Mouse (Mus musculus) embryonic fibroblast, embryonic 13.5 days (primary cell): Measurements from ENCODE around the gene Susd1.

ENCODE experiments used
- CTCF ChIP-seq: IDR thresholded peaks from 2 replicates; pipeline ENCODE4 v1.5.1; 2011; ENCODE audit warnings: mild to moderate bottlenecking, control low read depth, low read length, moderate library complexity, borderline replicate concordance; ENCODE audit not compliant: insufficient read depth
- POLR2A ChIP-seq: IDR thresholded peaks from 2 replicates; pipeline ENCODE4 v1.6.1; 2011; ENCODE audit warnings: low read depth, mild to moderate bottlenecking, control low read depth, low read length, moderate library complexity

DNA sequence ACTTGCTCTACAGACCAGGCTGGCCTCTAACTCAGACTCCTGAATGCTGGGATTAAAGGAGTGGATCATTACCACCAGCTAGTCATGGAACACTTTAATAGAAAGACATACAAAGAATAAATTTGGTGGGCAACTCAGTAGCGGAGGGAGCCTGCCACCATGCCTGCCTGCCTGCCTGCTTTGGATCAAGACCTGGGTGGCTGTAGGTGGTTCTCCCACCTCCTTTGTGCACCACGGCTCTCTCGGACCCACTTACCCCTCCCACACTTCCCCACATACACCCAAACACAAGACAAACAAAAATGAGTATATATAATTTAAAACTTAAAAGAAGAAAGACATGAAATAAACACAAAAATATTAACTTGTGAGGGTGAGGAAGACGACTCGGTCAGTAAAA, 18.7 kb upstream of the Susd1 start:
- TF ChIP-seq POLR2A (no peak), CTCF (no peak)
